Mouse (Mus musculus) ES-E14 (cell line): Measurements from ENCODE around the gene Ptprh.

Experiments used
- CHD2 ChIP-seq: IDR thresholded peaks from 2 replicates; pipeline ENCODE4 v1.6.1; 2014; ENCODE audit warnings: mild to moderate bottlenecking, low read depth, low read length, inconsistent platforms
- HCFC1 ChIP-seq: IDR thresholded peaks from 2 replicates; pipeline ENCODE4 v1.6.1; 2012; ENCODE audit warnings: low read length, inconsistent platforms, borderline replicate concordance; ENCODE audit not compliant: insufficient read depth
- MAFK ChIP-seq: IDR thresholded peaks from 2 replicates; pipeline ENCODE4 v1.6.1; 2014; ENCODE audit warnings: mild to moderate bottlenecking, low read depth, low read length, inconsistent platforms; ENCODE audit not compliant: insufficient read depth
- ZC3H11A ChIP-seq: IDR thresholded peaks from 2 replicates; pipeline ENCODE4 v1.6.1; 2012; ENCODE audit warnings: low read depth, mild to moderate bottlenecking, inconsistent platforms, low read length, borderline replicate concordance
- ZNF384 ChIP-seq: IDR thresholded peaks from 2 replicates; pipeline ENCODE4 v1.6.1; 2012; ENCODE audit warnings: low read depth, low read length, inconsistent platforms

- no peak for TF ChIP-seq MAFK
- no peak for TF ChIP-seq ZNF384
- no peak for TF ChIP-seq ZC3H11A
- TF ChIP-seq HCFC1 = no peak
- no peak for TF ChIP-seq CHD2
Measured at GRCm38 (mm10) chr7:4513829-4514712, 89.8 kb downstream of the Ptprh start.
